Mouse (Mus musculus) CH12.LX (cell line): ENCODE results near the gene Ttc41.

ENCODE experiments used
- CTCF ChIP-seq, 2 experiments: IDR thresholded peaks in 1 of 2; conservative IDR thresholded peaks in 1 of 2; 2 replicates each; pipeline ENCODE4 v1.5.1; 2011 to 2012; ENCODE audit warnings: low read depth in 2 of 2, low read length in 2 of 2, improper control_type of control experiment in 1 of 2, inconsistent platforms in 1 of 2, mild to moderate bottlenecking in 1 of 2, moderate library complexity in 1 of 2
- IRF4 ChIP-seq: IDR thresholded peaks from 2 replicates; pipeline ENCODE4 v1.6.1; 2014; ENCODE audit warnings: low read depth, mild to moderate bottlenecking, inconsistent platforms, low read length, improper control_type of control experiment
- MEF2A ChIP-seq: IDR thresholded peaks from 2 replicates; pipeline ENCODE4 v1.6.1; 2014; ENCODE audit warnings: low read depth, mild to moderate bottlenecking, inconsistent platforms, low read length, improper control_type of control experiment, borderline replicate concordance
- POLR2A ChIP-seq: IDR thresholded peaks from 2 replicates; pipeline ENCODE4 v1.6.1; 2011; ENCODE audit warnings: low read depth, mild to moderate bottlenecking, improper control_type of control experiment, low read length
- POLR2AphosphoS2 ChIP-seq: IDR thresholded peaks from 2 replicates; pipeline ENCODE4 v1.6.1; 2011; ENCODE audit warnings: low read depth, low read length, improper control_type of control experiment
- SMC3 ChIP-seq: IDR thresholded peaks from 2 replicates; pipeline ENCODE4 v1.6.1; 2011; ENCODE audit warnings: low read depth, low read length, improper control_type of control experiment
- USF1 ChIP-seq: IDR thresholded peaks from 2 replicates; pipeline ENCODE4 v1.6.1; 2014; ENCODE audit warnings: low read depth, mild to moderate bottlenecking, inconsistent platforms, low read length, improper control_type of control experiment
- ZC3H11A ChIP-seq: IDR thresholded peaks from 2 replicates; pipeline ENCODE4 v1.6.1; 2012; ENCODE audit warnings: low read depth, mild to moderate bottlenecking, inconsistent platforms, low read length, improper control_type of control experiment

- TF ChIP-seq CTCF (conservative IDR thresholded peaks at IDR 0.05 in 1 of 2, IDR thresholded peaks at IDR 0.05 in 1 of 2; ENCODE audit: low read depth in 2 of 2, low read length in 2 of 2), result no peak
- TF ChIP-seq USF1, result no peak
- TF ChIP-seq IRF4, result no peak
- no peak for TF ChIP-seq MEF2A
- TF ChIP-seq POLR2AphosphoS2, result no peak
- no peak for TF ChIP-seq ZC3H11A
- TF ChIP-seq POLR2A, result no peak; the same call in 1 of the 2 replicates
- no peak for TF ChIP-seq SMC3
Observed at GRCm38 (mm10) chr10:86700973-86701372, 4.6 kb upstream of the Ttc41 start.
